ENCODE assay signal across 22 mouse cellular contexts in the genomic region with DNA sequence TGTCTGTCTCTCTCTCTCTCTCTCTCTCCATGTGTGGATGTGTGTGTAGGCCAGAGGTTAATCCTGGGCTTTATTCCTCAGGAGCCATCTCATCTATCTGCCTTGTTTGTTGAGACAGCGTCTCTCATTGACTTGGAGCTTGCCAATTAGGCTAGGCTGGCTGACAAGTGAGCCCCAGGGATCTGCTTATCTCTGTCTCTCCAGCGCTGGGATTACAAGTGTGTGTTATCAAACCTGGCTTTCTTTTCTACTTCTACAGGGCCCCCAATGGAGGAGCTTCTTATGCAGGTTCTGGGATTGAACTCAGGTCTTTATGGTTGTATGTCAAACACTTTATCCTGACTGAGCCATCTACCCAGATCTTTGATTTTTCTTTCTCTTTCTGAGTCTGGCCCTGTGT.
DNase-seq lines count a peak whose midpoint lies in the region; ATAC-seq and TF ChIP-seq lines count a peak whose summit lies in the region.
"Had no signal": no experiment of that assay in that cellular context is flagged by ENCODE, and none has a peak within 500 bp of the region (broad histone marks: within the 10 kb centered on the region; RNA-seq: fewer than 3 reads in every experiment).

No protein-coding gene starts in this region.

- TF ChIP-seq POLR2A in MEL (IDR thresholded peaks at IDR 0.05; ENCODE audit: control insufficient read depth in 1 of 2, insufficient read depth in 1 of 2, low read depth in 1 of 2, low read length in 2 of 2, poor library complexity in 1 of 2) (no peak), myocyte (IDR thresholded peaks at IDR 0.05; ENCODE audit: insufficient read length, low read depth) (no peak)
- no peak for TF ChIP-seq POLR2A in embryonic fibroblast, embryonic 13.5 days (IDR thresholded peaks at IDR 0.05; ENCODE audit: low read depth, low read length)

- peak overlapping the region; percentile 26 to 44; a peak in 1 of 4 replicates for H3K4me3 ChIP-seq in MEL (ENCODE audit: control insufficient read depth in 1 of 2, insufficient read depth in 1 of 2, low read depth in 2 of 2, low read length in 2 of 2)
- no peak overlapping the region for H3K4me3 ChIP-seq in embryonic fibroblast, embryonic 13.5 days (ENCODE audit: insufficient read depth, low read length)
- H3K4me3 ChIP-seq in myocyte = no peak overlapping the region
- H3K4me3 ChIP-seq in midbrain, embryonic 15.5 days = no peak overlapping the region
- H3K4me3 ChIP-seq: embryonic facial prominence, embryonic 15.5 days; forebrain, embryonic 15.5 days; hindbrain, embryonic 13.5 days had no signal

- peak overlapping the region; percentile 20; the same call in 1 of the 2 replicates for H3K27ac ChIP-seq in MEL (ENCODE audit: control insufficient read depth, low read depth, low read length)
- peak overlapping the region; percentile 40 for H3K27ac ChIP-seq in embryonic fibroblast, embryonic 13.5 days (ENCODE audit: insufficient read depth, low read length)
- H3K27ac ChIP-seq in midbrain, embryonic 15.5 days = no peak overlapping the region
- H3K27ac ChIP-seq: embryonic facial prominence, embryonic 15.5 days; forebrain, embryonic 15.5 days; hindbrain, embryonic 13.5 days; hindbrain, postnatal 0 days had no signal

- H3K4me2 ChIP-seq in myocyte (ENCODE audit: low read depth) = peak overlapping the region; percentile 72
- no peak overlapping the region for H3K4me2 ChIP-seq in midbrain, embryonic 15.5 days
- H3K4me2 ChIP-seq: embryonic facial prominence, embryonic 15.5 days; forebrain, embryonic 15.5 days; hindbrain, embryonic 13.5 days had no signal

- ATAC-seq in midbrain, embryonic 15.5 days (replicated peaks) = no peak
- ATAC-seq: activated CD4-positive, CD25-positive, alpha-beta regulatory T cell, adult 4 months; forebrain, embryonic 15.5 days; hindbrain, postnatal 0 days; Patski had no signal

- H3K36me3 ChIP-seq in MEL (ENCODE audit: control insufficient read depth in 1 of 2, insufficient read depth in 2 of 2, low read length in 2 of 2) (peaks cover 0 to 7% of the 10 kb centered on the region in 2 experiments; a peak in 2 of 4 replicates), myocyte (ENCODE audit: control insufficient read depth, insufficient read depth) (no peaks in the 10 kb centered on the region)
- H3K36me3 ChIP-seq in midbrain, embryonic 15.5 days (replicated peaks) = no peaks in the 10 kb centered on the region
- H3K36me3 ChIP-seq: embryonic facial prominence, embryonic 15.5 days; forebrain, embryonic 15.5 days; G1E; hindbrain, embryonic 13.5 days had no signal

- H3K27me3 ChIP-seq in MEL (ENCODE audit: control insufficient read depth in 1 of 2, insufficient read depth in 2 of 2, low read length in 2 of 2) = no peaks in the 10 kb centered on the region
- no peaks in the 10 kb centered on the region for H3K27me3 ChIP-seq in myocyte (ENCODE audit: control insufficient read depth, insufficient read depth, insufficient read length)
- H3K27me3 ChIP-seq in midbrain, embryonic 15.5 days (replicated peaks) = no peaks in the 10 kb centered on the region
- H3K27me3 ChIP-seq: embryonic facial prominence, embryonic 15.5 days; forebrain, embryonic 15.5 days; hindbrain, embryonic 13.5 days; Patski had no signal

- WGBS in midbrain, embryonic 15.5 days = 44% methylated on average over 2 of the region's 2 CpGs

- 0 out of 2 replicates have a peak overlapping the region, but pooled peaks have one; percentile 4 for H3K9ac ChIP-seq in MEL (ENCODE audit: control insufficient read depth, low read depth, low read length, poor library complexity, severe bottlenecking)
- H3K9ac ChIP-seq in midbrain, embryonic 15.5 days = no peak overlapping the region
- H3K9ac ChIP-seq: embryonic facial prominence, embryonic 15.5 days; forebrain, embryonic 15.5 days; hindbrain, embryonic 13.5 days had no signal

- DNase-seq in 3T3-L1 (ENCODE audit: low read depth, low spot score) (peak; percentile 17), MEL (ENCODE audit: low read depth, low spot score) (peak; percentile 78)
- DNase-seq in layer of hippocampus, postnatal 25 days (ENCODE audit: extremely low spot score in 1 of 2, low spot score in 1 of 2) = no peak
- DNase-seq: adrenal gland, adult 2 months; adrenal gland, postnatal 25 days; cerebellum, adult 11 months; cerebellum, adult 8-10 months; cerebellum, postnatal 14 days; embryo, embryonic 11 days; gastrocnemius, postnatal 36 days; heart, adult 11 months; heart, postnatal 10 days had no signal

- TF ChIP-seq RAD21 in MEL (IDR thresholded peaks at IDR 0.05; ENCODE audit: low read depth, low read length) = no peak

- H3K9me3 ChIP-seq in MEL (replicated peaks; ENCODE audit: insufficient read depth, low read length) = no peaks in the 10 kb centered on the region
- H3K9me3 ChIP-seq in midbrain, embryonic 15.5 days = no peaks in the 10 kb centered on the region
- H3K9me3 ChIP-seq: embryonic facial prominence, embryonic 15.5 days; forebrain, embryonic 15.5 days; G1E; hindbrain, embryonic 13.5 days had no signal

- H3ac ChIP-seq in myocyte (ENCODE audit: control insufficient read depth, insufficient read length) = no peak overlapping the region

- no peak for TF ChIP-seq CTCF in MEL (IDR thresholded peaks at IDR 0.05 in 2 of 3, conservative IDR thresholded peaks at IDR 0.05 in 1 of 3; ENCODE audit: control insufficient read depth in 1 of 3, insufficient read depth in 1 of 3, low read depth in 2 of 3, low read length in 3 of 3, poor library complexity in 1 of 3, severe bottlenecking in 1 of 3)
- TF ChIP-seq CTCF in embryonic fibroblast, embryonic 13.5 days (IDR thresholded peaks at IDR 0.05; ENCODE audit: borderline replicate concordance, insufficient read depth, low read length) = no peak

- peak; percentile 74 to 75 for TF ChIP-seq EP300 in MEL (IDR thresholded peaks at IDR 0.05; ENCODE audit: low read depth in 1 of 2, low read length in 2 of 2)

- H3K79me2 ChIP-seq in MEL (ENCODE audit: control insufficient read depth, insufficient read depth, low read length, poor library complexity) (no peaks in the 10 kb centered on the region), myocyte (ENCODE audit: control insufficient read depth, insufficient read depth) (no peaks in the 10 kb centered on the region)

- H3K4me1 ChIP-seq in MEL (ENCODE audit: control insufficient read depth in 1 of 2, insufficient read depth in 2 of 2, low read length in 2 of 2) = peaks cover 3 to 11% of the 10 kb centered on the region in 2 experiments
- H3K4me1 ChIP-seq in embryonic fibroblast, embryonic 13.5 days (ENCODE audit: control insufficient read depth, insufficient read depth, low read length) = no peaks in the 10 kb centered on the region
- no peaks in the 10 kb centered on the region for H3K4me1 ChIP-seq in midbrain, embryonic 15.5 days
- H3K4me1 ChIP-seq: embryonic facial prominence, embryonic 15.5 days; forebrain, embryonic 15.5 days; hindbrain, embryonic 13.5 days had no signal

TF ChIP-seq in MEL, 35 proteins besides CTCF, POLR2A, EP300 and RAD21 (continues in another document):
- no peak for TF ChIP-seq MYC (IDR thresholded peaks at IDR 0.05; ENCODE audit: low read depth, low read length)
- no peak for TF ChIP-seq USF1 (IDR thresholded peaks at IDR 0.05; ENCODE audit: low read depth, low read length)
- 0 out of 2 replicates have a peak, but pooled peaks have one; percentile 20 for TF ChIP-seq TBP (IDR thresholded peaks at IDR 0.05; ENCODE audit: low read depth, low read length)
- TF ChIP-seq SIN3A (IDR thresholded peaks at IDR 0.05; ENCODE audit: low read length) = peak; percentile 10; the same call in 1 of the 2 replicates
- peak; percentile 40; the same call in 1 of the 2 replicates for TF ChIP-seq ETS1 (IDR thresholded peaks at IDR 0.05; ENCODE audit: low read depth, low read length)
- TF ChIP-seq JUND (IDR thresholded peaks at IDR 0.05; ENCODE audit: low read depth, low read length) = no peak
- TF ChIP-seq GATA1 (IDR thresholded peaks at IDR 0.05; ENCODE audit: low read depth, low read length) = peak; percentile 90
- TF ChIP-seq MAFK (IDR thresholded peaks at IDR 0.05; ENCODE audit: borderline replicate concordance, low read depth, low read length) = no peak
- TF ChIP-seq KAT2A (conservative IDR thresholded peaks at IDR 0.05; ENCODE audit: low read depth, low read length) = no peak
- TF ChIP-seq MAZ (IDR thresholded peaks at IDR 0.05; ENCODE audit: low read depth, low read length) = no peak
- no peak for TF ChIP-seq MXI1 (IDR thresholded peaks at IDR 0.05; ENCODE audit: low read depth, low read length)
- TF ChIP-seq UBTF (IDR thresholded peaks at IDR 0.05; ENCODE audit: borderline replicate concordance, insufficient read depth, low read depth, low read length) = no peak
- TF ChIP-seq BHLHE40 (IDR thresholded peaks at IDR 0.05; ENCODE audit: borderline replicate concordance, low read depth, low read length) = no peak
- no peak for TF ChIP-seq USF2 (IDR thresholded peaks at IDR 0.05; ENCODE audit: borderline replicate concordance in 1 of 2, insufficient read depth in 1 of 2, low read depth in 1 of 2, low read length in 2 of 2)

TF ChIP-seq in myocyte, 11 proteins besides CTCF, POLR2A, EP300 and RAD21:
- TF ChIP-seq USF1 (IDR thresholded peaks at IDR 0.05; ENCODE audit: low read depth) = no peak
- no peak for TF ChIP-seq MYOG (IDR thresholded peaks at IDR 0.05; ENCODE audit: control insufficient read depth in 1 of 3, insufficient read depth in 1 of 3, insufficient read length in 2 of 3, low read depth in 2 of 3)
- no peak for TF ChIP-seq E2F4 (IDR thresholded peaks at IDR 0.05; ENCODE audit: insufficient read depth)
- TF ChIP-seq CEBPB (IDR thresholded peaks at IDR 0.05; ENCODE audit: insufficient read depth, poor library complexity, severe bottlenecking) = no peak
- no peak for TF ChIP-seq REST (IDR thresholded peaks at IDR 0.05; ENCODE audit: insufficient read depth, insufficient read length)
- TF ChIP-seq MYOD1 (IDR thresholded peaks at IDR 0.05; ENCODE audit: control insufficient read depth in 1 of 3, insufficient read length in 2 of 3, low read depth in 2 of 3) = no peak
- no peak for TF ChIP-seq MAX (IDR thresholded peaks at IDR 0.05; ENCODE audit: low read depth)
- TF ChIP-seq POLR2AphosphoS2 (IDR thresholded peaks at IDR 0.05; ENCODE audit: insufficient read length, low read depth) = no peak
- no peak for TF ChIP-seq TCF12 (IDR thresholded peaks at IDR 0.05; ENCODE audit: insufficient read depth, poor library complexity, severe bottlenecking)
TF ChIP-seq in myocyte: peak in this region for 0.

Comparison
In these comparisons a context has a peak if more than half of its experiments do, and no peak if none do; other contexts are left out.
1. DNase-seq: peak in 3T3-L1 (single experiment) and MEL (single experiment); none in layer of hippocampus, postnatal 25 days (0 of 2).
2. H3K4me3 ChIP-seq: peak in MEL (2 of 2); none in embryonic fibroblast, embryonic 13.5 days (single experiment), myocyte (single experiment) and midbrain, embryonic 15.5 days (single experiment).